In genomic region chr13:94175379-94176050, GRCm38 (mm10) we compare ENCODE assay signal across 8 mouse cellular contexts.
DNase-seq lines count a peak whose midpoint lies in the region; ATAC-seq lines count a peak whose summit lies in the region.

No protein-coding gene starts in this region.

- peak overlapping the region; percentile 96 for H3K4me2 ChIP-seq in forebrain, embryonic 15.5 days (replicated peaks)

- H3K36me3 ChIP-seq in heart, embryonic 10.5 days, result peaks cover 8% of the 10 kb centered on the region; the same call in 1 of the 2 replicates
- no peaks in the 10 kb centered on the region for H3K36me3 ChIP-seq in forebrain, embryonic 15.5 days
- peaks cover 2% of the 10 kb centered on the region for H3K36me3 ChIP-seq in megakaryocyte, embryonic 14.5 days (replicated peaks; ENCODE audit: low read length)

- H3K9ac ChIP-seq in forebrain, embryonic 15.5 days (replicated peaks), result no peak overlapping the region

- H3K27me3 ChIP-seq in heart, embryonic 10.5 days (ENCODE audit: insufficient read depth, poor library complexity, severe bottlenecking), result peaks cover 18% of the 10 kb centered on the region
- no peaks in the 10 kb centered on the region for H3K27me3 ChIP-seq in forebrain, embryonic 15.5 days
- peaks cover 40% of the 10 kb centered on the region for H3K27me3 ChIP-seq in megakaryocyte, embryonic 14.5 days (replicated peaks)

- H3K4me3 ChIP-seq in heart, embryonic 10.5 days, result 0 out of 2 replicates have a peak overlapping the region, but pooled peaks have one; percentile 4
- peak overlapping the region; percentile 51; the same call in 1 of the 2 replicates for H3K4me3 ChIP-seq in forebrain, embryonic 15.5 days
- H3K4me3 ChIP-seq in megakaryocyte, embryonic 14.5 days (replicated peaks), result peak overlapping the region; percentile 90

- WGBS in heart, embryonic 10.5 days, result 30% methylated on average over 6 of the region's 6 CpGs
- 66% methylated on average over 6 of the region's 6 CpGs for WGBS in forebrain, embryonic 15.5 days

- H3K27ac ChIP-seq in heart, embryonic 10.5 days, result no peak overlapping the region; the same call in 1 of the 2 replicates
- no peak overlapping the region for H3K27ac ChIP-seq in forebrain, embryonic 15.5 days (replicated peaks)

- ATAC-seq in forebrain, embryonic 15.5 days (replicated peaks), result no peak

- H3K4me1 ChIP-seq in heart, embryonic 10.5 days, result peaks cover 59% of the 10 kb centered on the region
- H3K4me1 ChIP-seq in forebrain, embryonic 15.5 days, result peaks cover 41% of the 10 kb centered on the region
- H3K4me1 ChIP-seq in megakaryocyte, embryonic 14.5 days, result peaks cover 55% of the 10 kb centered on the region

- no peaks in the 10 kb centered on the region for H3K9me3 ChIP-seq in heart, embryonic 10.5 days
- H3K9me3 ChIP-seq in forebrain, embryonic 15.5 days, result no peaks in the 10 kb centered on the region
- H3K9me3 ChIP-seq in megakaryocyte, embryonic 14.5 days, result no peaks in the 10 kb centered on the region

- intact Hi-C loops in gastrocnemius, postnatal 14 days (cut with DNase I; ENCODE audit: low total_unique reads), result no loop called here

- no peak for DNase-seq in heart, embryonic 10.5 days (ENCODE audit: low spot score)
- no peak for DNase-seq in heart, adult 8-10 months (ENCODE audit: low spot score)
- peak; percentile 26 for DNase-seq in NIH3T3 (ENCODE audit: low read depth)
- DNase-seq in layer of hippocampus, postnatal 36 days, result no peak
- DNase-seq in gastrocnemius, postnatal 14 days, result no peak
- DNase-seq in adrenal gland, postnatal 14 days, result no peak

Comparison
In these comparisons a context has a peak if more than half of its experiments do, and no peak if none do; other contexts are left out.
1. H3K4me3 ChIP-seq: peak in every context shown above with its lines; median percentile 90 in megakaryocyte, embryonic 14.5 days; 51 in forebrain, embryonic 15.5 days; 4 in heart, embryonic 10.5 days.